Mouse (Mus musculus): ENCODE measurements at regions not wholly inside any gene's neighbourhood (a gene's known extent, or its start where the extent isn't known, plus 50 kb on each side); places are given as distances from the start of the nearest gene placed in this dataset.

GRCm38 (mm10) chr5:111887281-111887680, 153.6 kb downstream of the Gm26897 start:
- TF ChIP-seq CTCF (IDR thresholded peaks at IDR 0.05) (no peak), EP300 (IDR thresholded peaks at IDR 0.05) (no peak)
